Mouse (Mus musculus): Measurements from ENCODE around the gene Lbh.

DNA sequence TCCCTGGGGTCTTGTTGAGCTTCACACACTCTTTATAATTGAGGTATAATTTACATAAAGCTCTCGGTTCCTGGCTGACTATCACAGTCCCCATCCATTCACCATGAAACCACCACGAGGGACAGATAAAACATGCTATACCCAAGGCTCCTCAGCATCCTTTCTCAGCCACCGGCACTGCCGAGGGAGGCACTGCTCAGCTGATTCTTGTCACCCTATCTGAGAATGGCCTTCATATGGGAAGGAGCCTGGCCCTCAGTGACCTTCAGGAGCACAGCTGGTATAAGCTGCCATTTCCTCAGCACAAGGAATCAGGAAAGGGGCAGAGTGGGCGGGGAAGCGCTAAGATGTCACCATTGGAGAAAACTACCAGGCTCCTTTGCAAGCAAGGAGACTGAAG is 33.2 kb downstream of the Lbh start:
- no peak for TF ChIP-seq CTCF (IDR thresholded peaks at IDR 0.05; ENCODE audit: low read depth, low read length)
- no peak for TF ChIP-seq POLR2A (IDR thresholded peaks at IDR 0.05; ENCODE audit: insufficient read depth, low read length)
- no peak for TF ChIP-seq EP300 (IDR thresholded peaks at IDR 0.05; ENCODE audit: insufficient read depth, low read depth, low read length)

Measured in ES-Bruce4 (cell line).